Mouse (Mus musculus) kidney, adult 9 months (tissue): ENCODE results near the gene Gm4871.

Experiments used
- DNase-seq: peaks from one replicate; pipeline ENCODE4 v3.0.0; 2022

Gm4871 gene

DNA sequence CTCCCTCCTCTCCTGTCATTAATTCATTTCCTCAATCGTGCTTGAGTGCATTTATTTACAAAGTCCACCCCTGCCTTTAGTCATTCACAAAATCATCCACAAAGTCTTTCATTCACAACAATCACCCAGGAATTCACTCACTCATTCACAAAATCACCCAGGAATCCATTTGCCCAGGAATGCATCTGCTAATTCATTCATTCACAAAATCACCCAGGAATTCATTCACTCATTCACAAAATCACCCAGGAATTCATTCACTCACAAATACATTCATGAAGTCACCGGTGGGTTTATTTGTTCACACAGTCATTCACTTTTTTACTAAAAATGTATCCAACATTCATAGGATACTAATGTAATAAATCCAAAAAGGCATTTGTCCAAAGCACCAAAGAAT, 42.5 kb downstream of the Gm4871 start:
- no peak for DNase-seq

DNA sequence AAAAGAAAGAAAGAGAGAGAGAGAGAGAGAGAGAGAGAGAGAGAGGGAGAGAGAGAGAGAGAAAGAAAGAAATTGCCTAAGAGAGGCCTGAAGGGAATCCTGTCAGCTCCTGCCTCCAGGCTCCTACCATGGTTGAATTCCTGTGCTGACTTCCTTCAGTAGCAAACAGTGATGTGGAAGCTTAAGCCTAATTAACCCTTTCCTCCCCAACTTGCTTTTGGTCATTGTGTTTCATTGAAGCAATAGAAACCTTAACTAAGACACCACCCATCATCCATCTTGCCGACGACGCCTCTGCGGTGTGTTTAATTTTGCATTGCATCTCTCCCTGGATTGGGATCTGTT, 43.5 kb downstream of the Gm4871 start:
- no peak for DNase-seq

DNA sequence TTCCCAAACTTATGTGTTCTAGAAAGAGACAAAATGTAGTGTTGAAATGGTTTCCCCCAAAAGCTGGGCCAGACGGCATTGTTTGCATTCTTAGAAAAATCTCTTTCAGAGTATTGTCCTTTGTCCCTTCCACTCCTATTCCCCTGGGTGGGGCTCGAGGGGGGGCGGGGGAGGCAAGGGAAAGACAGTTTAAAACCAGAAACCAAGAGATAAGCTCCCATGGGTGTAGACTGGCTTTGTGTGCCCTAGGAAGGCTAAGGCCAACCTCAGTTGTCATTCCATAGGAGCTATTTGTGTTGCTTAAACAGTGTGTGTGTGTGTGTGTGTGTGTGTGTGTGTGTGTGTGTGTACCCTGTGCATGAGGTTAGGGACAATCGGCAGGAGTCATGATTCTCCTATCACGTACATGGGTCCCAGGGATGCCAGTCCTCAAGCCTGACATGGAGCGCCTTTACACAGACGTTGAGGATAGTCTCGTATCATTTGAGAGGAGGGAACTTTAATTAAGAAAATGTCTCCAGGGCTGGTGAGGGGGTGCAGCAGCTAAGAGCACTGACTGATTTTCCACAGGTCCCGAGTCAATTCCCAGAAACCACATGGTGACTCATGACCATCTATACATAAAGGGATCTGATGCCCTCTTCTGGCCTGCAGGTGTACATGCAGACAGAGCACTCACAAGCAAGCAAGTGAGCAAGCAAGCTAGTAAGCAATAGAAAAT, 44.1 kb downstream of the Gm4871 start:
- DNase-seq: peak; percentile 62

DNA sequence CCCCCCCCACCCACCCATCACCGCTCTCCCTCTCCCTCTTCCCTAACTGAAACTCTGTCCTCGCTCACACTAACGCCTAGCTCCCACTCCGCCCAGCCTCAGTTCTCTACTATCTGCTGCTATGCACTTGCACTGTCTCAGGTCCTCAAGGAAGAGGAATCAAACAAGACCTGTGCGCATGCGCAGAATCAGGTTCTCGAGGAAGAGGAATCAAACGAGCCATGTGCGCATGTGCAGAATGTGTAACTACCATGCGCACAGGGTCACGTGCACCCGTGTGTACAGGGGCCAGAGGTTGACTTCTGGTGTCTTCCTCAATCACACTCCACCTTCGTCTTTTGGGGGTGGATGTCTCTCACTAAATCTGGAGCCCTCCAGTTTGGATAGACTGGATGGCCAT, 45.0 kb downstream of the Gm4871 start:
- no peak for DNase-seq

DNA sequence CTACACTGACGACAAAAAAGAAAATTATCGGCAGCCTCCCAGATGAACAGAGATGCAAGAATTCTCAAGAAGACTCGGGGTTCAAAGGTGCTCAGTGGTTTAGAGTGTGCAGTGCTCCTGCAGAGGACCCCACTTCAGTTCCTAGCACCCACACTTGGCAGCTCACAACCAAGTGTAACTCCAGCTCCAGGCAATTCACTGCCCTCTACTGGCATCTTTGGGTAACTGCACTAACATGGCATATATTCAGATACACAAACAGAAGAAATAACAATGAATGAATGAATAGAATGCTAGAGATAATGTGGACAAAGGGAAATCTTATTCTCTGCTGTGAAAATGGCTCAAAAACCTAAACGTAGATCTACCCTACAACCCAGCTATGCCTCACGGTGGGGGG, 47.7 kb downstream of the Gm4871 start:
- no peak for DNase-seq

DNA sequence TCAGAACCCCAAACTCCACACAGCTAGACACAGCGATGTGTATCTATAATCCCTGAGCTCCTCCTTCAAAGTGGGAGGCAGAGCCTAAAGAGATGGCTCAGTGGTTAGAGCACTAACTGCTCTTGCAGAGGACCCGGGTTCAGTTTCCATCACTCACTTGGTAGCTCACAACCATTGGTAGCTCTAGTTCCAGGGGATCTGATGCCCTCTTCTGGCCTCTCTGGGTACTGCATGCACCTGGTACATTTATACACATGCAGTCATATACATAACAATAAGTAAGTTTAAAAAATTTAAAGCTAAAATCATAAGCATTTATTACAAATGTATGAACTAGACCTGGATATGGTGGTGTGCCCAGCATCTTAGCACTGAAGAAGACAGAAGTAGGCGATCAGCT, 49.3 kb downstream of the Gm4871 start:
- DNase-seq: no peak
